In the genomic region with DNA sequence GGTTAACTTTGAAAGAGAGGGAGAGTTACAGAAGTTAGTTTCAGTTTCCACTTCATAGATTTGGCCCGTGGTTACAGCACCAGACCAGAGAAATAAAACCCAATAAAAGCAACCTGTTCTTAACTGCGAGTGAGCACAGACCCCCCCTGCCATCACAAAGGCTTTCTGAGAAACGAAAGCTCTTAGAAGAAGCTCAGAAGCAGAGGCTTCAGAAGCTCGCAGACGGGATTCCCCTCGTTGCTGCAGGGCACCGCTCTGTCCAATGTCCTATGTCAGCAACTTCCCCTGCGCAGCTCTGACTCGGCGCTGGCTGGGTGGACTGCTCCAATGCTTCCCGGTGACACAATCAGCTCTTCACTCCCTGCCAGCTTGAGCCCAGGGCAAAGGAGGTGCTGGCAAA, we compare ENCODE assay signal across 8 mouse cellular contexts. TPM values are rescaled to one million over a fixed set of nuclear protein-coding genes. Genes with fewer than 3 reads are reported as not detected.
DNase-seq lines count a peak whose midpoint lies in the region; ATAC-seq lines count a peak whose summit lies in the region.

No protein-coding gene starts in this region.

- no peak overlapping the region for H3K27ac ChIP-seq in embryonic facial prominence, embryonic 13.5 days
- peak overlapping the region; percentile 73 for H3K27ac ChIP-seq in liver, embryonic 16.5 days (ENCODE audit: low read length)
- no peak overlapping the region for H3K27ac ChIP-seq in forebrain, embryonic 12.5 days

- peak; percentile 23 for DNase-seq in urinary bladder, postnatal 25 days (ENCODE audit: low spot score)
- DNase-seq in urinary bladder, adult 18-20 months (ENCODE audit: low spot score in 2 of 2), result no peak
- DNase-seq in heart, postnatal 25 days (ENCODE audit: low spot score), result peak; percentile 32
- DNase-seq in spleen, adult 18-20 months, result peak; percentile 43 to 65
- no peak for DNase-seq in frontal cortex, adult 2 months (ENCODE audit: extremely low spot score in 1 of 2, low spot score in 1 of 2)

- H3K9ac ChIP-seq in embryonic facial prominence, embryonic 13.5 days, result no peak overlapping the region
- peak overlapping the region; percentile 54 for H3K9ac ChIP-seq in liver, embryonic 16.5 days (ENCODE audit: low read depth, low read length)
- H3K9ac ChIP-seq in forebrain, embryonic 12.5 days, result no peak overlapping the region

- H3K4me3 ChIP-seq in embryonic facial prominence, embryonic 13.5 days, result peak overlapping the region; percentile 20
- peak overlapping the region; percentile 58 for H3K4me3 ChIP-seq in liver, embryonic 16.5 days (ENCODE audit: low read depth, low read length)
- no peak overlapping the region for H3K4me3 ChIP-seq in forebrain, embryonic 12.5 days (replicated peaks)

- intact Hi-C loops in heart, postnatal 25 days (cut with DNase I), result no loop called here

- no peak for ATAC-seq in embryonic facial prominence, embryonic 13.5 days (ENCODE audit: insufficient number of reproducible peaks, insufficient read depth, low FRiP score, low TSS enrichment, low read depth)
- ATAC-seq in liver, embryonic 16.5 days (ENCODE audit: low read depth), result peak; percentile 72
- no peak for ATAC-seq in forebrain, embryonic 12.5 days (ENCODE audit: low FRiP score)

- 0 out of 2 replicates have a peak, but pooled peaks cover 3% of the 10 kb centered on the region for H3K4me1 ChIP-seq in embryonic facial prominence, embryonic 13.5 days
- H3K4me1 ChIP-seq in liver, embryonic 16.5 days (ENCODE audit: control insufficient read depth, low read depth, low read length), result peaks cover 8% of the 10 kb centered on the region
- H3K4me1 ChIP-seq in forebrain, embryonic 12.5 days, result no peaks in the 10 kb centered on the region; the same call in 1 of the 2 replicates

- H3K4me2 ChIP-seq in embryonic facial prominence, embryonic 13.5 days, result peak overlapping the region; percentile 47
- H3K4me2 ChIP-seq in liver, embryonic 16.5 days (ENCODE audit: low read depth, low read length), result peak overlapping the region; percentile 50
- H3K4me2 ChIP-seq in forebrain, embryonic 12.5 days, result no peak overlapping the region

- H3K36me3 ChIP-seq in embryonic facial prominence, embryonic 13.5 days, result no peaks in the 10 kb centered on the region
- H3K36me3 ChIP-seq in liver, embryonic 16.5 days (ENCODE audit: control insufficient read depth, insufficient read depth), result no peaks in the 10 kb centered on the region
- H3K36me3 ChIP-seq in forebrain, embryonic 12.5 days (replicated peaks), result no peaks in the 10 kb centered on the region

- peaks cover 3% of the 10 kb centered on the region; the same call in 1 of the 2 replicates for H3K27me3 ChIP-seq in embryonic facial prominence, embryonic 13.5 days
- no peaks in the 10 kb centered on the region for H3K27me3 ChIP-seq in liver, embryonic 16.5 days (ENCODE audit: control insufficient read depth, insufficient read depth, low read depth, low read length)
- H3K27me3 ChIP-seq in forebrain, embryonic 12.5 days, result no peaks in the 10 kb centered on the region

- H3K9me3 ChIP-seq in embryonic facial prominence, embryonic 13.5 days, result no peaks in the 10 kb centered on the region
- no peaks in the 10 kb centered on the region for H3K9me3 ChIP-seq in liver, embryonic 16.5 days (replicated peaks; ENCODE audit: control insufficient read depth, low read length)
- no peaks in the 10 kb centered on the region for H3K9me3 ChIP-seq in forebrain, embryonic 12.5 days

- 27% methylated on average over 11 of the region's 11 CpGs for WGBS in embryonic facial prominence, embryonic 13.5 days
- WGBS in liver, embryonic 16.5 days (ENCODE audit: insufficient replicate concordance), result 11% methylated on average over 11 of the region's 11 CpGs
- whole genome bisulfite sequencing in forebrain, embryonic 12.5 days, result 52% methylated on average over 11 of the region's 11 CpGs

RNA-seq across cellular contexts. Expression of gene Cxcl10, which starts 4.8 kb away (rescaled TPM):
- 0.45 and 0.73 TPM in 2 replicates for polyA plus RNA-seq in embryonic facial prominence, embryonic 13.5 days (2015; fragmentation: Nextera tagmentation; extraction: Ambion mirVana)
- not detected for total RNA-seq in heart, postnatal 25 days (2021)
- polyA plus RNA-seq in liver, embryonic 16.5 days (2015; fragmentation: Nextera tagmentation; extraction: Ambion mirVana), result 3.5 and 3.8 TPM in 2 replicates
- 1.4 and 1.9 TPM in 2 replicates for polyA plus RNA-seq in frontal cortex, adult 2 months (2012; rRNA removed)
- polyA plus RNA-seq in forebrain, embryonic 12.5 days (2016; fragmentation: Nextera tagmentation; extraction: Ambion mirVana), result 0.29 TPM in 1 of 2 replicates, not detected in the other

RNA-seq across cellular contexts. Expression of gene Art3, which starts 21.9 kb away (rescaled TPM):
- polyA plus RNA-seq in embryonic facial prominence, embryonic 13.5 days (2015; fragmentation: Nextera tagmentation; extraction: Ambion mirVana), result 2.4 and 2.5 TPM in 2 replicates
- total RNA-seq in heart, postnatal 25 days (2021), result 100 to 1,000 TPM; 689 to 788 TPM
- 0.74 and 0.93 TPM in 2 replicates for polyA plus RNA-seq in liver, embryonic 16.5 days (2015; fragmentation: Nextera tagmentation; extraction: Ambion mirVana)
- 17.5 and 18.0 TPM in 2 replicates for polyA plus RNA-seq in frontal cortex, adult 2 months (2012; rRNA removed)
- polyA plus RNA-seq in forebrain, embryonic 12.5 days (2016; fragmentation: Nextera tagmentation; extraction: Ambion mirVana), result 0.79 and 0.83 TPM in 2 replicates

RNA-seq across cellular contexts. Expression of gene Cxcl9, which starts 25.6 kb away (rescaled TPM):
- polyA plus RNA-seq in embryonic facial prominence, embryonic 13.5 days (2015; fragmentation: Nextera tagmentation; extraction: Ambion mirVana), result not detected in 2 replicates
- total RNA-seq in heart, postnatal 25 days (2021), result 1 to 10 TPM; 1.7 to 2.6 TPM
- polyA plus RNA-seq in liver, embryonic 16.5 days (2015; fragmentation: Nextera tagmentation; extraction: Ambion mirVana), result 0.20 TPM in 1 of 2 replicates, not detected in the other
- 0.15 and 0.22 TPM in 2 replicates for polyA plus RNA-seq in frontal cortex, adult 2 months (2012; rRNA removed)
- polyA plus RNA-seq in forebrain, embryonic 12.5 days (2016; fragmentation: Nextera tagmentation; extraction: Ambion mirVana), result not detected in 2 replicates

RNA-seq across cellular contexts. Expression of gene Sdad1, which starts 43.2 kb away (rescaled TPM):
- 41.0 and 44.8 TPM in 2 replicates for polyA plus RNA-seq in embryonic facial prominence, embryonic 13.5 days (2015; fragmentation: Nextera tagmentation; extraction: Ambion mirVana)
- total RNA-seq in heart, postnatal 25 days (2021), result 10 to 100 TPM; 11.2 to 12.3 TPM
- 14.5 and 15.0 TPM in 2 replicates for polyA plus RNA-seq in liver, embryonic 16.5 days (2015; fragmentation: Nextera tagmentation; extraction: Ambion mirVana)
- 13.0 and 15.4 TPM in 2 replicates for polyA plus RNA-seq in frontal cortex, adult 2 months (2012; rRNA removed)
- 41.8 and 42.0 TPM in 2 replicates for polyA plus RNA-seq in forebrain, embryonic 12.5 days (2016; fragmentation: Nextera tagmentation; extraction: Ambion mirVana)

Comparison
In these comparisons a context has a peak if more than half of its experiments do, and no peak if none do; other contexts are left out.
1. DNase-seq: peak in urinary bladder, postnatal 25 days (single experiment), heart, postnatal 25 days (single experiment) and spleen, adult 18-20 months (2 of 2); none in urinary bladder, adult 18-20 months (0 of 2) and frontal cortex, adult 2 months (0 of 2).